Mouse (Mus musculus) embryonic facial prominence, embryonic 13.5 days (tissue): ENCODE measurements around the gene Il2rb. TPM values are rescaled to one million over a fixed set of nuclear protein-coding genes. Genes with fewer than 3 reads are reported as not detected.

Experiments
- ATAC-seq: fragments of 200-750 bp; cut with Nextera tagmentation; 2 replicates; pipeline ENCODE4 v1.8.0; 2017; ENCODE audit warnings: low read depth; ENCODE audit not compliant: insufficient number of reproducible peaks, insufficient read depth, low FRiP score, low TSS enrichment
- H3K27ac ChIP-seq: fragments of 300-500 bp; sonication (generic); 2 replicates; pipeline ENCODE4 v1.5.1; 2015; ENCODE audit warnings: moderate library complexity, mild to moderate bottlenecking, inconsistent platforms
- H3K27me3 ChIP-seq: fragments of 300-500 bp; sonication (generic); 2 replicates; pipeline ENCODE4 v1.6.1; 2015; ENCODE audit warnings: mild to moderate bottlenecking, inconsistent platforms
- H3K36me3 ChIP-seq: fragments of 300-500 bp; sonication (generic); 2 replicates; pipeline ENCODE4 v1.6.1; 2015; ENCODE audit warnings: mild to moderate bottlenecking, inconsistent platforms
- H3K4me1 ChIP-seq: fragments of 300-500 bp; sonication (generic); 2 replicates; pipeline ENCODE4 v1.6.1; 2015; ENCODE audit warnings: inconsistent platforms
- H3K4me2 ChIP-seq: fragments of 300-500 bp; sonication (generic); 2 replicates; pipeline ENCODE4 v1.6.1; 2015; ENCODE audit warnings: moderate library complexity, mild to moderate bottlenecking, inconsistent platforms
- H3K4me3 ChIP-seq: fragments of 300-500 bp; sonication (generic); 2 replicates; pipeline ENCODE4 v1.5.1; 2015; ENCODE audit warnings: mild to moderate bottlenecking, inconsistent platforms
- H3K9ac ChIP-seq: fragments of 300-500 bp; sonication (generic); 2 replicates; pipeline ENCODE4 v1.6.1; 2015; ENCODE audit warnings: mild to moderate bottlenecking, inconsistent platforms
- H3K9me3 ChIP-seq: fragments of 300-500 bp; sonication (generic); 2 replicates; pipeline ENCODE4 v1.6.1; 2016; ENCODE audit warnings: inconsistent platforms
- WGBS: fragments of 180-500 bp; shearing (Covaris S2); methylation state at CpG from one replicate; pipeline ENCODE4 v1.1.7; 2015; ENCODE audit warnings: mixed read lengths; 5-methylcytosine and 5-hydroxymethylcytosine counted together
- polyA plus RNA-seq: library from polyadenylated mRNA; unstranded; fragments of >200 nt; fragmentation: Nextera tagmentation; extraction: Ambion mirVana; gene quantifications from 2 replicates; pipeline ENCODE4 v1.2.1, GENCODE M21; 2015

Il2rb gene
- polyA plus RNA-seq, 1 experiment from 2014 or later: 0.28 TPM

- ATAC-seq: peak; percentile 77
- H3K9me3 ChIP-seq: no peaks in the 10 kb centered on the region
- peak overlapping the region; percentile 58 for H3K4me2 ChIP-seq
- H3K4me1 ChIP-seq: peaks cover 42% of the 10 kb centered on the region
- peak overlapping the region; percentile 25 for H3K4me3 ChIP-seq
- H3K27me3 ChIP-seq: no peaks in the 10 kb centered on the region; the same call in 1 of the 2 replicates
- WGBS: under 1% methylated on average over 25 of the region's 25 CpGs
- H3K9ac ChIP-seq: peak overlapping the region; percentile 67
- peak overlapping the region; percentile 86 for H3K27ac ChIP-seq
- no peaks in the 10 kb centered on the region for H3K36me3 ChIP-seq
Observed at GRCm38 (mm10) chr15:78531901-78532469, 36.9 kb upstream of the Il2rb start.

- Histone ChIP-seq H3K27me3 (no peaks in the 10 kb centered on the region; the same call in 1 of the 2 replicates), H3K36me3 (no peaks in the 10 kb centered on the region), H3K9me3 (no peaks in the 10 kb centered on the region), H3K4me2 (peak overlapping the region; percentile 58; the same call in 1 of the 2 replicates), H3K9ac (peak overlapping the region; percentile 67), H3K27ac (peak overlapping the region; percentile 86), H3K4me1 (peaks cover 42% of the 10 kb centered on the region), H3K4me3 (peak overlapping the region; percentile 25)
- ATAC-seq: no peak
- WGBS: 76% methylated on average over 4 of the region's 4 CpGs
Observed at GRCm38 (mm10) chr15:78531451-78531720, 36.3 kb upstream of the Il2rb start.

- 65% methylated on average over 17 of the region's 17 CpGs for WGBS
- ATAC-seq: no peak
Observed at GRCm38 (mm10) chr15:78530671-78531450, 35.8 kb upstream of the Il2rb start, which contains the start of gene C1qtnf6. Gene C1qtnf6, minus strand, starts transcription at chr15:78531416.

GRCm38 (mm10) chr15:78530141-78530540 is 35.1 kb upstream of the Il2rb start:
- no peak for ATAC-seq
- no peaks in the 10 kb centered on the region for H3K9me3 ChIP-seq
- peak overlapping the region; percentile 83 for H3K27ac ChIP-seq
- H3K27me3 ChIP-seq: no peaks in the 10 kb centered on the region; the same call in 1 of the 2 replicates
- H3K4me3 ChIP-seq: 0 out of 2 replicates have a peak overlapping the region, but pooled peaks have one; percentile 43
- peak overlapping the region; percentile 71 for H3K9ac ChIP-seq
- peaks cover 6% of the 10 kb centered on the region; the same call in 1 of the 2 replicates for H3K36me3 ChIP-seq
- peak overlapping the region; percentile 73 for H3K4me2 ChIP-seq
- peaks cover 42% of the 10 kb centered on the region for H3K4me1 ChIP-seq
- 74% methylated on average over 3 of the region's 3 CpGs for WGBS

More at GRCm38 (mm10) chr15:78530671-78531450, 35.8 kb upstream of the Il2rb start, which contains the start of gene C1qtnf6:
- peak within 1 kb of the TSS; percentile 86 for H3K27ac ChIP-seq
- H3K9ac ChIP-seq: peak within 1 kb of the TSS; percentile 67
- 0 out of 2 replicates have a peak, but pooled peaks cover 2% of the 10 kb centered on the region for H3K36me3 ChIP-seq
- H3K9me3 ChIP-seq: no peaks in the 10 kb centered on the region
- peak within 1 kb of the TSS; percentile 25 for H3K4me3 ChIP-seq
- H3K4me2 ChIP-seq: peak within 1 kb of the TSS; percentile 58
- H3K27me3 ChIP-seq: no peaks in the 10 kb centered on the region; the same call in 1 of the 2 replicates
- H3K4me1 ChIP-seq: peaks cover 42% of the 10 kb centered on the region

- peak overlapping the region; percentile 71 for H3K9ac ChIP-seq
- peak overlapping the region; percentile 73 for H3K4me2 ChIP-seq
- WGBS: under 1% methylated on average over 13 of the region's 15 CpGs
- H3K9me3 ChIP-seq: no peaks in the 10 kb centered on the region
- peak overlapping the region; percentile 83 for H3K27ac ChIP-seq
- peaks cover 10% of the 10 kb centered on the region; the same call in 1 of the 2 replicates for H3K36me3 ChIP-seq
- peak; percentile 63 for ATAC-seq
- H3K4me3 ChIP-seq: peak overlapping the region; percentile 43
- H3K27me3 ChIP-seq: no peaks in the 10 kb centered on the region; the same call in 1 of the 2 replicates
- peaks cover 42% of the 10 kb centered on the region for H3K4me1 ChIP-seq
Observed at GRCm38 (mm10) chr15:78529428-78529990, 34.4 kb upstream of the Il2rb start.

GRCm38 (mm10) chr15:78528726-78529411 is 33.8 kb upstream of the Il2rb start:
- Histone ChIP-seq H3K9me3 (no peaks in the 10 kb centered on the region), H3K27me3 (no peaks in the 10 kb centered on the region; the same call in 1 of the 2 replicates), H3K4me2 (peak overlapping the region; percentile 73), H3K4me1 (peaks cover 42% of the 10 kb centered on the region), H3K4me3 (peak overlapping the region; percentile 43), H3K36me3 (peaks cover 13% of the 10 kb centered on the region; the same call in 1 of the 2 replicates), H3K9ac (peak overlapping the region; percentile 71), H3K27ac (peak overlapping the region; percentile 83)
- 40% methylated on average over 11 of the region's 11 CpGs for WGBS
- ATAC-seq: no peak

- Histone ChIP-seq H3K9ac (no peak overlapping the region), H3K27me3 (no peaks in the 10 kb centered on the region; the same call in 1 of the 2 replicates), H3K4me1 (peaks cover 42% of the 10 kb centered on the region), H3K36me3 (peaks cover 13% of the 10 kb centered on the region; the same call in 1 of the 2 replicates), H3K9me3 (no peaks in the 10 kb centered on the region), H3K4me3 (no peak overlapping the region), H3K27ac (peak overlapping the region; percentile 83; the same call in 1 of the 2 replicates), H3K4me2 (peak overlapping the region; percentile 73)
- ATAC-seq: no peak
- WGBS: 66% methylated on average over 7 of the region's 7 CpGs
Observed at GRCm38 (mm10) chr15:78527973-78528372, 32.9 kb upstream of the Il2rb start.

GRCm38 (mm10) chr15:78524163-78524562 is 29.1 kb upstream of the Il2rb start:
- ATAC-seq: no peak
- Histone ChIP-seq H3K36me3 (peaks cover 13% of the 10 kb centered on the region; the same call in 1 of the 2 replicates), H3K27ac (no peak overlapping the region), H3K27me3 (no peaks in the 10 kb centered on the region), H3K4me2 (no peak overlapping the region), H3K9me3 (no peaks in the 10 kb centered on the region), H3K9ac (no peak overlapping the region), H3K4me3 (no peak overlapping the region), H3K4me1 (peaks cover 34% of the 10 kb centered on the region)
- WGBS: 88% methylated on average over 5 of the region's 5 CpGs

GRCm38 (mm10) chr15:78521892-78522291 is 26.8 kb upstream of the Il2rb start:
- Histone ChIP-seq H3K9me3 (no peaks in the 10 kb centered on the region), H3K9ac (no peak overlapping the region), H3K27me3 (no peaks in the 10 kb centered on the region), H3K4me2 (no peak overlapping the region), H3K4me3 (no peak overlapping the region), H3K27ac (no peak overlapping the region), H3K4me1 (peaks cover 26% of the 10 kb centered on the region), H3K36me3 (peaks cover 13% of the 10 kb centered on the region; the same call in 1 of the 2 replicates)
- no peak for ATAC-seq
- WGBS: 70% methylated on average over 6 of the region's 6 CpGs

- Histone ChIP-seq H3K4me3 (no peak overlapping the region), H3K27me3 (no peaks in the 10 kb centered on the region), H3K4me2 (no peak overlapping the region), H3K27ac (no peak overlapping the region), H3K36me3 (peaks cover 13% of the 10 kb centered on the region; the same call in 1 of the 2 replicates), H3K9ac (no peak overlapping the region), H3K4me1 (peaks cover 32% of the 10 kb centered on the region), H3K9me3 (no peaks in the 10 kb centered on the region)
- no peak for ATAC-seq
- 58% methylated on average over 8 of the region's 8 CpGs for WGBS
Observed at GRCm38 (mm10) chr15:78521331-78521730, 26.3 kb upstream of the Il2rb start.
